Mouse (Mus musculus) frontal cortex, postnatal 36 days (tissue): ENCODE measurements at regions not wholly inside any gene's neighbourhood (a gene's known extent, or its start where the extent isn't known, plus 50 kb on each side); places are given as distances from the start of the nearest gene placed in this dataset.
A peak's percentile ranks its signal among the peaks of the same experiment; 100 is the strongest.

ENCODE experiments used
- DNase-seq, 2 experiments: peaks; one replicate each; pipeline ENCODE4 v3.0.0; 2022; ENCODE audit warnings: low spot score in 2 of 2

DNA sequence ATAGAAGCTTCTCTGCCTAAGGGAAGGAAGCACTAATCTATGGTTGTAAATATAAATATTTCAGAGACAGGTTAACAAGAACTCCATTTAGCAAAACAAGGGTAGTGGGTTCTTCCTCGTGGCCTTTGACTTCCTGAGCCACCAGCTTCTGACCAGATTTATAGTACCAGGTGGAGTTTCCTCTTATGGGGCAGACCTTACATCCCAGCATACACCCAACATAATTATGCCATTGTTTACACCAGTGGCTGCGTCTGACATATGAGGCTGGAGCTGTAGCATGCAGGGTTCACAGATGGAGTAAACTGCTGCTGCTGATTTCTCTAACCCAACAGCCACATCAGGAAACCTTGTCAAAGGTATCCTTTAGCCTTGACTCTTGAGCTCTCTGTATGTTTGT is 75.5 kb downstream of the Trib2 start:
- DNase-seq, result no peak

DNA sequence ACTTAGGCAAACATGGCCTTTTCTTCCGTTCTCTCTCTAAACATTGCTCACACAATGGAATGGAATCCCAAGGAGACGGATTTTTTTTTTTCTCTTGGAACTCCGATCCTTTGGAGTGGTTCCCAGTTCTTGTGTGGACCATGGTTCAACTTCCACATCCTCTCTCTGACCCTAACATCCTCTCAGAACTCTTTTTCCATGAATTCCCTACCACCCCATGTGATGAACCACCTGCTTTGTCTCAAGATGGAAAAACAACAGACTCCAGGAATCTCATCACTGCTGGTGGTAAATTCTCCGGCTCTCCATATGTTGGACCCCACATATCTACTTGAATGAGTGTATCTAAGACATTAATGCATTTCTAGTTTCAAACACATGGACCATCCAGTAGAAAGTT is 77.7 kb downstream of the Trib2 start:
- no peak for DNase-seq

DNA sequence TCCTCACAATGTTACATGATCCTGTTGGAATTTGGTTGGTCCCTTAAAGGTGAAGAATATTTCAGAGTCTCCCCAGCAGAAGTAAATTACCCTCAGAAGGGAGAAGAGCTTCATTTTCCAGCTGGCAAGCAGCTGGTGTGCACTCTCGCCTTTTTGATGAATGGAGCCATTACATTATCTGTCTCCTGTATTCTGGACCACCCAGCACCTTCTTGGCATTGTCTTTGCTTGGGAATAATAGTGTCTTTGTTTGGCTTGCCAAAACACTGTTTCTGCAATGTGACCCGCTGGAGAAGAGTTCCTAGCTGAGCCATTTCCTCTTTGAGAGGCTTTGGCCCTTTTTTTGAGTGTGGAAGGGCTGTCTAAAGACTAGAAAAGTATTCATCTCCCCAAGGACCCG is 85.5 kb downstream of the Trib2 start:
- DNase-seq, result peak in 1 of 2 experiments; percentile 7

DNA sequence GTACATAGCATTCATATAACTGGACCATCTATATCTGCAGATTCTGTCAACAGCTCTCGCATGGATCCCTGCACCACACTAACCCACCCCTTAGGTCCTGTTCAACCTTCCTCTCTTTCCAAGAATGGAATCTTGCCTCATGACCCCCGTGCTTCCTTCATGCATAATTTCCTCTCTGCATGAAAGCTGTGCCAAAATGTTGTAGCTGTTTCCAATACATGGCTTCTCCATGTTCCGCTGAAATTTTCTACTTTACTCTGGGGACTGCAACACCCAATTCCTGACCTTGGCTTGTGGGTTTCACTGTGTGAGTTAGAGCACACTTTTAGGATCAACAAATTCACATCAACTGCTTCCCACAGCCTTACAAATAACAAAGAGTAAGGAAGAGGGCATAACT is 87.0 kb downstream of the Trib2 start:
- DNase-seq, result no peak

DNA sequence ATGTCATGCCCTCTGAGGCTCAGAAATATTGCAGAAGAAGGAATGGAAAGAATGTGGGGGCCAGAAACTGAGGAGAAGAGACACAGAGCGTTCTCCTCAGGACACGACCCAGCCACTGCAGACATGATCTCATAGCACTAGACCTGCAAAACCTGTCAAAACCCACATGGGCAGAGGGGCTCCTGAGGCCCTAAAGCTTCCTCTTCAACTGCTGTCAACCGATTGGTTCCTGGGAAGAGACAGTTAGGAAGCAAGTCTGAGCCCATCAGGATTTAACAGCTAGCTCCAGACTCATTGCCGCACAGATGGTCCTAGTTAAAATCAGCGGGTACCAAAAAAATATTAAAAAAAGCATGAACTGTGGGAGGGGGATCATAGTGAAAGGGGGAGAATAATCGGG is 93.2 kb downstream of the Trib2 start:
- DNase-seq, result no peak

DNA sequence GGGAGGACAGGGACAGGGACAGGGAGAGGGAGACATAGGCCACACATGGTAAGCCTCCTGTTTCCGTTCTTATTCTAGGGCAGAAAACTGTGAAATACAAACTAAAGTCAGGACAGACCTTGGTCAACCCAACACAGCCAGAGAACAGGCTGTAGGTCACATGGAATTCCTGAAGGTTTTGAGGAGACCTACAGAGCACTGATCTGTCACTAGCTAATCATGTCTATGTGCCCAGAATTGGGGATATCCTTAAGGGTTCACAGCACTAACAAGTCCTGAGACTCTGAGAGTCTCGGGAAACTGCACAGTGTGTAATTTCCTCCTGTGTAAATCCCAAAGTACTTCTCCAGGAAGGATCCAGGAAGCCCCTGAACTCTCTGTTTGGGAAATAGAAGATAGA is 94.6 kb downstream of the Trib2 start:
- no peak for DNase-seq

DNA sequence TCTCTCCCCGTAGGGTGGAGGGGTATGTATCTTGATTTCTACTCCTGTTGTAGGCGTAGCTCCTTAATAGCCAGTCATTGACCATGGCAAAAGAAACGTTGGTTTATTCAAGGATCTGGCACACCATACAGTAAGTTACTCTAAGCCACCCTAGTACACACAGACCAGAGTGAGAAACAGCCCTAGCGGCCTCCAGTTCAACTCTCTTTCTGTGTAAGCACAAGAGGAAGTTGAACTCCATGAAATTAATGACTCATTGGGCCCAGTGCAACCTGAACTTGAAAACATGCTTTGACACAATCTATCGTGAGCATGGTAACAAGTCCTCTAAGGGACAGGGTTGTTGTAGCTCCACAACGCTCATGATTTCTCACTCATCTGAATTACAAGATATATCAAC is 96.6 kb downstream of the Trib2 start:
- DNase-seq, result no peak

DNA sequence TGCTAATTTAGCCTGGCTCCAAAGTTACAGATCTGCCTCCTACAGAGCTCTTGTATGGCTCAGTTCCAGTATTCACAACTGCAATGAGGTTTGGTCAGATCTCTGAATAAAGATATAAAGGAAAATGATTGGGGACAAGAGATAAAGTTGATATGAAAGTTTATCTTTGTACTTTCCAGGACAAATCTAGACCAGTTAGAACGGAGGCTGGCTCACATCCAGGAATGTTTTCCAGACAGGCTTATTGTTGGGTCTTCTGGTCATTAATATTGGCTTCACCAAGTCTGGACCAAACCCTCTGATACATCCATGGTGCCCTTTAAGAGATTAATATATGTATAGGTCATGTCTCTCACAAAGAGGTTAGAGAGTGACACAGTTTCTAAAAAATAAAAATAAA is 97.9 kb downstream of the Trib2 start:
- no peak for DNase-seq

DNA sequence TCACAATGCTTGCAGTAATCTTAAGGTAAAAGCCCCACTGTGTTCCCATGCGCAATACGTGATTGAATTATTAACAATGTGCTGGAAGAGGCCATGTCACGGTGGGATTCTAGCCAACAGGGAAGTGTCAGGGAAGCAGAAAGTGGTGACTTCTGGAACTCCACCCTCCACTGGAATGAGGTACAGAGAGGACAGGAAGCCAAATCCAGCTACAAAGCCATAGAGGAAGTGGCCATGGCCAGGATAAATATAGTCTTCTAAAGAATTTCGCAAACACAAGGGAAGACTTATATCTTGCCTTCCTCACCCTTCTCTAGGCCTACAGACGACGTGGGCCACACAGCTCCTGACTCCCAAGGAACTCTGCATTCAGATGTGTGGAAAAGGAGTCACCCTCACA is 98.7 kb downstream of the Trib2 start:
- DNase-seq, result no peak

DNA sequence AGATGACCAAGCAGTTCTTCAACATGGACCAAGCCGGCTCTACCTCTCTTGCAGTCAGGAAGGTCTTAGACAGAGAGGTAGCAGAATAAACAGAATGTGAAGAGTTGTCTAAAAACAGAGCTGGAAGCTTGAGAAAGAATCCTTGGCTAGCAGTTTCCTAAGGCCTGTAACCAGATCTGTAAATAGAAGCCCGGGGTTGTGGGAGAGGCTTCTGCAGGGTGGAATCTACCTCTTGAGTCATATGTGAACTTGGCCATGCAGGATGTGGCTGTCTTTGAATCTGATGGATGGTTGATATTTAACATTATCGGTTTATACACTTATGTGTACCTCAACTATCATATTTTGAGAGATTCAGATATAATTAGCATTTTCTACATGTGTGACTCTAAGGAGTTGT is 99.4 kb downstream of the Trib2 start:
- DNase-seq, result no peak

DNA sequence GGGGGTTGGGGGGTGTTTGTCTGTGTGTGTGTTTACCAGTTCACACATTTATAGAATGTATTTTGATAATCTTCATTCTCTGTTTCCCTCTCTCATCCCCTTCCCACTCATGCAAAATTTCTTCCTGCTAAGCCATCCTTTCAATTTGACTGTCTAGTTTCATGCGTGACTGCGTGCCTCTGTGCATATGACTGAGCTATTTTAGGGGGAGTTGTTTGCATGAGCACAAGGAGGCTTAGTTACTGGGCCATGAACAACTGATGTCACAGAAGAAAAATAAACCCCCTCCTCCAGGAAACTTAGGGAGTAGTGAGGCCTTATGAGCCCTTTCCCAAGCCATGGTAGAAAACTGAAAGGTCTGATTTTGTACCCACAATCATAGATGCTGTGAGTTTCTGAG is 103.1 kb downstream of the Trib2 start:
- no peak for DNase-seq

DNA sequence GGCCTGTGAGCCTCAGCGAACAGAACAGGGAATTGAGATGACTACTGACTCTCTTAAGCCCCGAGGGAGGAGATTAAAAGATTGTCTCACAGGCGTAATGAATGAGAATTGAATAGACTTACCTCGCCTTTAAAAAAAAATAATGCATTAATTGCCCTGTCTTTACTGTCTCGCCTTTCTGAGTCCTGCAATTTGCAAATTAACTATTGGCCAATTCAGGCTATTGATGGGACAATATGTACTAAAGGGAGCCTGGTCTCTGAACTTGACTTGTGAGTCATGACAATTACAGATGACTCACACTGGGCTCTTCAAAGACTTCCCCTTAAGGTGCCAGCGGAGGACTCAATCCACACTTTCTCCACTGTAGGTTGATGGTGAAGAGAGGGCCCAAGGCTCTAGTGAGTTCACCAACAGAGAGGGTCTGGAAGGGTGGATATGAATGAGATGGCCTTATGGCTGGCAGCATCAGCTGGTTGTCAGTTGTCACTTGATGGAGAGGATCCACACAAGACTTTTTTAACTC is 109.1 kb downstream of the Trib2 start:
- no peak for DNase-seq

DNA sequence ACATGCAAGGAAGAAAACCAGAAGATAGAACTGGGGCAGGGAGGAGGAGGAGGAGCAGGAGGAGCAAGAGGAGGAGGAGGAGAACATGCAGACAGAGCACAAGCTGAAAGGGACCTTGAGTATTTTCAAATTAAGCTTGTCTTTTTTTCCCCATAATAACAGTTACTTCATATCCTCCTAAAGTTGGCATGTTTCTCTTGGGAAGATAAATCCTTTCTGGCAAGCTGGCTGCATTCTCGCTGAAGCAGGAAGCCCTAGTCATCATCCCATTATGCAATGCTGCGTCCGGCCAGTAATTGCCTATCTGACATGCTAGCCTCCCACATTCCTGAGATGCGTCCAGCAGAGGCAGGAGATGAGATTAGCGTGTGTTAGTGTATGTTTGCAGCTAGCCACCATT is 112.3 kb downstream of the Trib2 start:
- DNase-seq, result peak; percentile 34 to 45

DNA sequence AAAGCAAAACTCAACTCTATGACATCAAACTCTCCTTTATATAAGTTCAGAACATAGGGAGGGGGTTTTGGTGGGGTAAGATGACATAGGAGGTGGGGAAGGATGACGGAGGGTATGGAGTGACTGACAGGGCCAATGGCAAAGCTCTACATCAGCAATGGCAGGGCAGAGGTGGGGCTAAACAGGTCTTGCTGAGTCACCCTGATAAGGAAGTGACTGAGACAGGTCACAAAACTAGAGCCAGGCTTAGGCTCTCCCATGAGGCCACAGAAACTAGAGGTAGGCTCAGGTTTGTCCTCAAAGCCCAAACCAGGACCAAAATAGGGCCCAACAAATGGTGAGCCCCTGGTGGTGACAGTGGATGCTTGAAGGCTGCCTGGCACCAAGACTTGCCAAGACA is 114.6 kb downstream of the Trib2 start:
- no peak for DNase-seq

DNA sequence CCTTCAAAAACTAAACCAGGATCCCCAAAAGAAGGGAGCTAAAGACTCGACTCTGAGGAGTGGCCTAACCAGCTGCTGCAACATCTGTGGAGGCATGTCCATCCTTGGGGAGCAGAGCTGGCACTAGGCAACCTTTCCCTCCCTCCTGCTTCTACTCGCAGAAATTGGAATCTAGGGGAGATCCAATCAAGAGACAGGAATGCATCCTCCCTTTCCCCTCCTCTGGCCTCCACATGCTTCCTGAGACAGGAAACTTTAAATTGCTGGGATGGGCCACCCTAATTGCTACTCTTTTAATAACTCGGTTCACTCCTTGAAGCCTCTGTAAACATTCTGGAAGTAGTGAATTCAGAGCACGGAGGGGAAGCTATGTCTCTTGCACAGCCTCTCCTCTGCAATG is 117.9 kb downstream of the Trib2 start:
- DNase-seq, result no peak

DNA sequence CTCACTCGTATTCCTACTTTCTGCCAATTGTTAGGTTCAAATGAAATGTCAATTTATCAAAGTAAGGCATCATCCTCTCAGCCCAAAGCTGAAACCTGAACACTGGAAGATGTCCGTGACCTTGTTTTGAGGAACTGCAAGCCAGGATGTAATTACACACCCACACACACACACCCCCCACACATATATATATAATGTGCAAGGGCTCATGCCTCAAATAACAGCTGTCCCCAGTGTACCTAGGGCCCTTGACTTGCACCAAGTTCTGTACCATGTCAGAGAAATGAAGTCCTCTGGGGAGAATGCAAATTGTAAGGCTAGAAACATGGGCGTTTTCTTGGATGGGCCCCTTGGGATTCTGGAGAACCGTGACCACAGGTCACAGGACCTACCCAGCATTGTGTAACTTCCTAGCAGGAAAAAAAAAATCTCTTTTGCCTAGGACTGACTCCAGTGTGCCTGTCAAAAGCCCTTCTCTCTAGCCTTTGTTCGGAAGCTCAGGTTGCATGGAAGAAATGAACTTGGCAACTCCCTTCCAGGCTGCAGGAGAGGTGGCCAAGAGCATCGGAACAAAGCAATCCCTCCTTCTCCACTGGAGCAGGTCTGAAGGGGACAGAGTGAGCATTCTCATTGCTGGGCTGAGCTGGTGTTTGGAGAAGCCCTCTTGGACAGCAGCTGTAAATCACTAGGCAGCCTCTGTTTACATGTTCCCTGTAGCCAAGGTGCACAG is 118.5 kb downstream of the Trib2 start:
- no peak for DNase-seq

DNA sequence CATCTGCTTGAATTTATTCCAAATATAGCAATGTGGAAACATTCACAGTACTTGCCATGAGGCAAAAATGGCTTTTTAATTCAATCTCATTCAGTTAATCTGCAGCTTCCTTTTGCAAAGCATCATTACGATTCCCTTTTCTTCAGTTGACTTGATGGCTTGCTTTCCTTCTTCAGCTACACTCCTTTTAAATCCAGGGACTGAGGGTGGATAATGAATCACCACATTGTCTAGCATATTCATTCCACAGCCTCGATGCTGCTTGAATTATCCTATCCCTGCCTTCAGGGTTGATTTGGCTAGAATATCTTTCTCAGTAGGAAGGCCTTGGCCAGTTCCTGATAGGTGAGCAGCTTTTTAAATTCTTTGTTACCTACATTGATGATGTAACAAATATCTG is 128.4 kb downstream of the Trib2 start:
- peak in 1 of 2 experiments; percentile 13 for DNase-seq

DNA sequence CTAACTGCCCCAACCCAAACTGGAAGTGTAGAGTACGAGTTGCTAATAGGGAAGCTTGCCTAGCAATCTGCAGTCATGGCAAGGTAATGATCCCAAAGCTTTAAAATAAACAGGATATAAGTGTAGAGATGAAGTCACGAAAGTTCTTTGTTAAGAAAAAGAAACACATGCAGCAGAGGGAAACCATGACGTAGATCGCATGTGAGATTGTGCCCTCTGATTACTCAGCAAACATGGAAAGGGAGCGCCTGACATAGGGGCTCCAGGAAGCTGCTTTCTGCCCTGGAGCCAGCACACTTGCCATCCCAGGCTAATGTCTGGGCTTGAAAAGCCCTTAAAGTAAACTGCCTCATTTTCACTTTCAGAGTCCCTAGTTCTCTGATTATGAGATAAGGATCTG is 132.4 kb downstream of the Trib2 start:
- no peak for DNase-seq

DNA sequence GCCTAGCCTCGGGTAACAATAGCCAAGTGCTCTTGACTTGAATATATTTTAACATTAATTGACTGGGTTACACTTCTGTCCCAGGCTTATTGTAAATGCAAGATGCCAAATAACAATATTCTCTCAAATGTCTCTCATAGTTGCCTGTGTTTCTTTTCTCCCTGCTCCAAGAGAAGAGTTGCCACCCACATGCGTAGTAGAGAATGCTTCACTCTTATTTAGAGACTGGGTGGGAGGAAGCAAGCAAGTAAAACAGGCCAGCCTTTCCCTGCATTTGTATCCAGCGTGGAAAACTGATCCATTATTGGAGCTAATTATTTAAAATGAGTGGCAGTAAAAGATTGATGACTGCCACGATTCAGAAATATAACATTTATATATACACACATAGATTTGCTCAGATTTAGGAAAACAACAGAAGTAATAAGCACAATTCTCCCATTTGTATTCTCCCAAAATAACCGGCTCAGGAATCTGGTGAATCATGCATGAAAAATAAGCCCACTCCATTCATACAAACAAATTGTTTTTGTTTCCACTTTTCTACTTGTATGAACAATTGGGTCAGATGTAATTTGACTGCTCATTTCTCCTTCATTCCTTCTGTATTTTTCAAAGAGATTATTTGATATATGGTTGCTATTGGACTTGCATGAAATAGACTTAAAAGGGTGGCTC is 134.9 kb downstream of the Trib2 start:
- peak in 1 of 2 experiments; percentile 21 for DNase-seq

DNA sequence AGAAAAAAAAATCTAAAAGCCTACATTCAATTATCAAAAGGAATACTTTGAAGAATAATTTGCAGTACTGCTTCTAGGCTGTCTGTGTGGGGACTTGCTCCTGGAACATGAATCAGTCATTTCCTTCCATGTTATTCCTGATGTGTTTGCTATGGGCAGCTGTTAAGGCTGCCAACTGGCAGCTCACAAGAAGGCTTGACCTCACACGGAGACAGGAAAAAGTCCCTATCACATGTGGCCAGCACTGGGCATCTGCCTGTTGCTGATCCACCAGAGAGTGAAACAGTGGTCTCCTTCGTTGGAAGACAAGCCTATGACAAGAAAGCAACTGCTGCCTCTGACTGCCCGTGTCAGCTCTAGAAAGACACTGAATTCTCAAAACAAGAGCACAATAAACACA is 140.6 kb downstream of the Trib2 start:
- DNase-seq, result no peak

DNA sequence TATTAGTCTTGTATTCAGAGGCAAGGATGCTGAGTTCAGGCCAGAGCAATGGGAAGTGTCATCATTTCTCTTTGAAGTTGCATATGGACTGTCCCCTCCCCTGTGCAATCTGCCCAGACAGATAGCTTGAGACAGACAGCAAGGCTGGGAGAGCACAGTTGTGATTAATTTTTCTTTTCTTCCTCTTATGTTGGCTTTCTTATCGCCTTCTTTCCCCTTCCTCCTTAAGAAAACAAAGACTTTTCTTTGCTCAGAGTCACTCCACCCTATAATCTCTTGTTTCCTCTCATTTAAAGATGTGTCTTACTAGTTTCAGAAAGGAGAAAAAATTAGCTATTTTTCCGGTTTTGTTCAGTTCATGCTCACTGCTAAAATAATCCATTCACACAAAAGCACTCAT is 157.0 kb downstream of the Trib2 start:
- no peak for DNase-seq

DNA sequence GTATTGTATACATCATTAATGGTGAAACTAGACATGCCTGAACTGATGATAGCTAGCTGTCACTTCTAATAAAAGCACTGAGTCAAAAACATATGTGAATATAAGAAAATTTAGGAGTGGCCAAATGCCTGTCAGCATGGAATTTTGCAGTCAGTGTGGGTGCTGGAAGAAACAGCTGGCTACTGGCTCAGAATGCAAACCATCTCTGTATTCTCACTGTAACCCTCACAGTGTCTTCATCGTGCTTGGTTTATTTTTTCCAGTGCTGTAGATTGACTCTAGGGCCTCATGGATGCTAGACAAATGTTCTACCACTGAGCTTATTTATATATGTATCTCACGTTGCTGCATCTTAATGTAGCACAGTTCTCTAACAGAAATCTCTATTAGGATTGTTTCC is 157.4 kb downstream of the Trib2 start:
- no peak for DNase-seq

DNA sequence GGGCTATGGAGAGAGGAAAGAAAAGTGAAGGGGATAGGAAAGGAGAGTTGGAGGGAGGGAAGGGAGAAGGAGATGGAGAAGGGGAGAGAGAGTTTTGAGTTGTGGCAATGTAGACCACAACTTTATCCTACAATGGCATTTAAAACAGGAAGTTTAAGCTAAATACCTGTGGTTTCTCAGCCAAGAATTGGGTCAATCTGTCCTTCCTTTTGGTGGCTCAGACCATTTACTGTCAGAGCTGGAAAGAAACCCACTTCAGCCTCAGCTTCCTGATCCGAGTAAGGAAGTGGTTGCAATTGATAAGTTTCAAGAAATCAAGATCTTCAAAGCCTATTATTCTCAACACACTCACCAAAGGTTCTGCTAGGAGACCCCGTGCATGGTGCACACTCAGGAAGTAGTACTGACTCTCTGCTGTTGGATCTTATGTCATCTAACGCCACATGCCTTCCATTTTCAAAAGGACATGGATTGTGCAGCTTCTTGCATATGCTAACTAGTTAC is 158.9 kb downstream of the Trib2 start:
- no peak for DNase-seq
